Mouse (Mus musculus): ENCODE measurements around the gene 2310033P09Rik.

- TF ChIP-seq ZC3H11A (IDR thresholded peaks at IDR 0.05; ENCODE audit: borderline replicate concordance, low read depth, low read length) (no peak), ZNF384 (IDR thresholded peaks at IDR 0.05; ENCODE audit: low read depth, low read length) (no peak), MAFK (IDR thresholded peaks at IDR 0.05; ENCODE audit: insufficient read depth, low read depth, low read length) (no peak), HCFC1 (IDR thresholded peaks at IDR 0.05; ENCODE audit: borderline replicate concordance, insufficient read depth, low read length) (no peak)
Observed at GRCm38 (mm10) chr11:59226251-59226650, 18.1 kb downstream of the 2310033P09Rik start.

Data from ES-E14 (cell line).